Mouse (Mus musculus) embryonic fibroblast, embryonic 13.5 days (primary cell): ENCODE measurements around the gene Tspan32. TPM values are rescaled to one million over a fixed set of nuclear protein-coding genes. Genes with fewer than 3 reads are reported as not detected.

Experiments
- H3K27ac ChIP-seq: 2 replicates; pipeline ENCODE4 v1.5.1; 2012; ENCODE audit warnings: low read length, control low read depth, inconsistent platforms; ENCODE audit not compliant: insufficient read depth
- H3K4me1 ChIP-seq: 2 replicates; pipeline ENCODE4 v1.6.1; 2011; ENCODE audit warnings: low read length; ENCODE audit not compliant: control insufficient read depth, insufficient read depth
- H3K4me3 ChIP-seq: 2 replicates; pipeline ENCODE4 v1.5.1; 2011; ENCODE audit warnings: mild to moderate bottlenecking, control low read depth, low read length; ENCODE audit not compliant: insufficient read depth
- CTCF ChIP-seq: IDR thresholded peaks from 2 replicates; pipeline ENCODE4 v1.5.1; 2011; ENCODE audit warnings: mild to moderate bottlenecking, control low read depth, low read length, moderate library complexity, borderline replicate concordance; ENCODE audit not compliant: insufficient read depth
- POLR2A ChIP-seq: IDR thresholded peaks from 2 replicates; pipeline ENCODE4 v1.6.1; 2011; ENCODE audit warnings: low read depth, mild to moderate bottlenecking, control low read depth, low read length, moderate library complexity
- polyA plus RNA-seq: library from polyadenylated mRNA; stranded (reverse); fragments of >200 nt; gene quantifications from 2 replicates; pipeline ENCODE4 v1.2.4, GENCODE M21; 2011; ENCODE audit warnings: low read depth; ENCODE audit not compliant: missing spikeins, insufficient read length

Gene Tspan32
- polyA plus RNA-seq, 1 experiment: not detected

DNA sequence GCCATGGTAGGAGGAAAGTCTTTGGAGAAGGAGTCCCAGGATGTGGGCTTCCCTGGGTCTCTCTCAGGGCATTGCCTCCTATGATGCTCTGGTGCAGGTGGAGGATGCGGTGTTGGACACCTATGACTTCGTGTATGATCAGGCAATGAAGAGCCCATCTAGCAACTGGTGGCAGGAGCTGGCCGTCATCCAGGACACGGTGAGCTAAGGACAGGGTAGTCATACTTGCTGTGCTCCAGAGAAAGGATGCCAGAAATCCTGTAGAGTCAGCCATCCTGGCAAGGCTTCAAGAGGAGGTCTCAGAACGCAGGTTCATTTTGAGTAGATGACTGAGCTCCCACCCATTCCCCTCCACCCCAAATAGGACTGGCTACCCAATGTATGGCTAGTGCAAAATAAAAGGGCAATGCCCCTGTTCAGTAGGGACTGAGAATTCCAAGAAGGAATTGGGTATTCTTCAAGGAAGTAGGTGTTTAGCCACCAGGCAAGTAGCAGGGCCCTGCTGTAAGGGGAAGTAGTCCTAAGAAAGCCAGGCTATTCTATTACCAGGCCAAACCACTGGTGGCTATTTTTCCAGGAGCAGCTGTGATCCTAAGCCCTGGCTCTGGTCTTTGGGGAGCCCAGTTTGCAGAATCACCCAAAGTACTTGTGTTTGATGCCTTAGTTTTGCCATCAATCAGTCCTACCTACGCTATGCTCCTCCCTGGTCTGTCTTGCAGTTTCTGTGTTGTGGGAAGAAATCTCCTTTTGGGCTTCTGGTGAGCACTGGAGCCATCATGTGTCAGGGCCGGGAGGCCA, 10.2 kb downstream of the Tspan32 start:
- Histone ChIP-seq H3K27ac (peak overlapping the region; percentile 80), H3K4me3 (no peak overlapping the region), H3K4me1 (peaks cover 24% of the 10 kb centered on the region)
- no peak for TF ChIP-seq POLR2A
- TF ChIP-seq CTCF: no peak

DNA sequence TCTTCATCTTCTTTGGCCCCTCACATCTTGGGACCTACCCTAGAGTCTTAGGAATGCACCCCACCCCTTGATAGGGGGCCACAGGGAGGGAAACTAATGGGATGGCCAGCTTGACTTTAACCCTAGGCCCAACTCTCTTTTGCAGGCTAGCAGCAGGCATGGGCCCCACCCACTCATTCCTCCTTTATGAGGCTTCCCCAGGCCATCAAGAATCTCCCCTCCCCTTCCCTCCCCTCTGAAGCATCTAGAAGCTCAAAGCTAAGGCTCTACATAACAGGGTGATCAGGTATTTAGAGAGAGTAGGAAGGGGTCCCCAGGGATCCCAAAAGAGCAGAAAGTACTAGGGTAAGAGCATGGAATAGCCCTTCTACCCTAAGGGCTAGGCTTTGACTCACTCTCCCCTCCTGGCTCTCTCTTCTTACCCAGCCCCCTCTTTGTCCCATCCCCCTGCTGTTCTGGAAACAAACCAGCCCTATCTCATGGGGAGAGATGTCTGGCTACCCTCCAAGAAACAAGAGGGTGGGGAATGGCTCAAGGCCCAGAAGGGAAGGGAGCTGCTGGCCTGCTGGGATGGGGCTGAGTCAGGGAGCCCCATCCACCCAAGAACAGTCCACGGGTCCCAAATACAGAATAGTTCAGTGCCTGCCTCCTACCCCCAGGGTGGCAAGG, 11.0 kb downstream of the Tspan32 start:
- Histone ChIP-seq H3K4me1 (peaks cover 24% of the 10 kb centered on the region), H3K27ac (peak overlapping the region; percentile 80), H3K4me3 (no peak overlapping the region)
- TF ChIP-seq POLR2A (no peak), CTCF (no peak)

DNA sequence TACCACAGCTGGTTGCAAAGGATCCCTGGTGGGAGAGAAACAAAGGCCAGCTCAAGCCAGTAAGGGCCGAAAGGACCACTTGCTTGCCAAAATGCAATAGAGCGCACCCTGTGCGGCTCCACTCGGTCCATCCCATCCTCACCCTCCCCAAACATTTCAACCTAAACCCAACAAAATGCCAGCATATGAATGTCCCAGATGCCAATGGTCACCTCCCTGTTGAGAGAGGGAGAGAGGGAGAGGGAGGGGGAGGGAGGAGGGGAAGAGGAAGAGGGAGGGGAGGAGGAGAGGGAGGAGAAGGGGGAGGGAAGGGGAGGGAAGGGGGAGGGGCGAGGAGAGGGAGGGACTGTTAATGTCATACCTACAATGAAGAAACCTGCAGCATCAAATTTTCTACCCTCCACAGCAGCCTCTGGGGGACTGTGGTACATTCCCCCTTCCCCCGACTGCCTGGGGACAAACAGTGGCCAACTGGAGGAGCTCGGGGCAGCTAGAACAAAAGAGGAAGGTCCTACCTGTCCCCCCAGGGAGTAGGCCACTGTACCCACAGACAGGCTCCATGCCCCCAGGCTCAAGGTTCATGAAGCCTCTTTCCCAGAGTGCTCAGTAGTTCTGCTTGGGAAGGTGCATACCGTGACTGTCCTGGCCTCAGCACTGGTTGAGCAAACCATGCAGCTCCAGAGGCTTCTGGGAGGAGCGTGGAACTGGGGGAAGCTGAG, 11.7 kb downstream of the Tspan32 start:
- no peak for TF ChIP-seq POLR2A
- no peak for TF ChIP-seq CTCF
- Histone ChIP-seq H3K27ac (peak overlapping the region; percentile 80), H3K4me3 (no peak overlapping the region), H3K4me1 (peaks cover 24% of the 10 kb centered on the region)

DNA sequence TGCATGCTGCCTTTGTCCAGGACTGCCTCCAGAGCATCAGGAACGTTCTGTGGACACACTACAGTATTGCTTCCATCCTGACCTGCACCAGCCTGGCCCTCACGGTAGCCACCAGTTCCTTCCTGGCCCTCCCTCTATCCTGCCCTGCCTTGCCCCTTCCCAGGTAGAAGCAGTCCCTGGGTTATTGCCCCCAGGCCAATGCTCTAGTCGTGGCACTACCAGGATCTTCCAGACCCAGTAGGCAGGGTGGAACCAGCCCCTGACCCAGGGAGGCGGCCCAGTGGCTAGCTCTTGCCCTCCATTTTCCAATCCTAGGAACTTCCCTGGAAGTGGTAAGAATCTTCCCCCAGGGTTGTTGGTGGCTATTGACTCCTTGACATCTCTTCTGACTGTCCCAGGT, 12.3 kb downstream of the Tspan32 start:
- Histone ChIP-seq H3K27ac (no peak overlapping the region), H3K4me1 (peaks cover 24% of the 10 kb centered on the region), H3K4me3 (no peak overlapping the region)
- no peak for TF ChIP-seq POLR2A
- TF ChIP-seq CTCF: no peak

DNA sequence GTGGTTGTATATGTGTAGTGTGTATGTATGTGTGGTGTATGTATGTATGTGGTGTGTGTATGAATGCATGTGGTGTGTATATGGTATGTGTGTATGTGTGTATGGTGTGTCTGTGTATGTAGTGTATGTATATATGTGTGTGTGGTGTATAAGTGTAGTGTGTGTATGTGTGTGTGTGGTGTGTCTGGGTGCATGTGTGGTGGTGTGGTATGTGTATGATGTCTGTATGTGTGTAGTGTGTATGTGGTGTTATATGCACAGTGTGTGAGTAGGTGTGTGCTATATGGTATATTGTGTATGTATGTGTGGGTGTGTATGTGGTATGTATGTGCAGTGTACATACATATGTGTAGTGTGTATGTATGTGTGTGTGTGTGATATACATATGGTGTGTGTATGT, 15.2 kb downstream of the Tspan32 start:
- no peak for TF ChIP-seq CTCF
- no peak for TF ChIP-seq POLR2A
- H3K27ac ChIP-seq: no peak overlapping the region

DNA sequence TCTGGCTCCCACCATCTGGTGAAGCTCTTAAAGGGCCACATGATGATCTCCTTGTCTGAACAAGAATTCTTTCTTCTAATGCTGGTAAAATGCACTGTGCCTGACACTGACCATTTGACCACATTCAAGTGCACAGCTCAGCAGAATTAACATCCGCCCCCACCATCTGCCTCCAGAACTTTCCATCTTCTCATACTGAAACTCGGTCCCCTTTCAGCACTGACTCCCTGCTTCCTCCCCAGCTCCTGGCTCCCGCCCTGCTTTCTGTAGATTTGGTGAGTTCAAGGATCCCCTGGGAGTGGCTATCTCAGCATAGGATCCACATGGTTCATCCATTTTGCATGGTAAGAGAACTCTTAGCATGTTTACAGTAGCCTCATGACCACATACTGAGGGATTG, 15.9 kb downstream of the Tspan32 start:
- no peak overlapping the region for H3K27ac ChIP-seq
- H3K4me3 ChIP-seq: no peak overlapping the region
- peaks cover 4% of the 10 kb centered on the region for H3K4me1 ChIP-seq
- TF ChIP-seq POLR2A (no peak), CTCF (no peak)

More for the DNA sequence above, 15.2 kb downstream of the Tspan32 start:
- H3K4me1 ChIP-seq: peaks cover 10% of the 10 kb centered on the region
- H3K4me3 ChIP-seq: no peak overlapping the region

DNA sequence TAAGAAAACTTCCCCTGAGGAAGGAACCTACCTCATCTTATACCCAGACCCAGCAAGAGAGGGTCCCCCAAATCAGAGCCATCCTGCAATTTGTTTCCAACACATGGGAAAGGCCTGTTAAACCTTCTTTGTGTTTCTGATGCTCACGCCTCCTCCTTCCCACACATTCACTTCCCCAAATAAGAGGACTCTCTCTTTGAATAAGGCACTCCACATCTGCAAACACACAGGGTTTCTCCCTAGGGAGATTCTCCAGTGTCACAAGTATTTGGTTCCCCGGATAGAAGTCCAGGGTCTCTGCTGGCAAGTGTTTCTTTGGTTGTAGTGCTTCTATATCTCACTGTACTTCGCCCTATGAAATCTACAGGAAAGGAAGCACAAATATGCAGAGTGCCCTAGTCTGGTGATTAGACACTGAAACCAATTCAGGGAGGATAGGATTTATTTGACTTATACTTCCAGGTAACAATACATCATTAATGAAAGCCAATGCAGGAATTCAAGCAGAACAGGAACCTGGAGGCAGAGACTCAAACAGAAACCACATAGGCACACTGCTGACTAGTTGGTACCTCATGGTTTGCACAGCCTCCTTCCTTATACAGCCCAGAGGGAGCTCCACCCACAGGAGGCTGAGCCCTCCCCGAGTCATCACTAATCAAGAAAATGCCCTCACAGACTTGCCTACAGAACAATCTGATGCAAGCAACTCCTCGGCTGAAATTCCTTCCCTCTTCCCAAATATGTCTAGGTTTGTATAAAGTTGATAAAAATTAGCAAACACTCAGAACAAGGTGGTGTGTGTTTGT, 16.7 kb downstream of the Tspan32 start:
- TF ChIP-seq POLR2A (no peak), CTCF (no peak)
- Histone ChIP-seq H3K4me1 (peaks cover 6% of the 10 kb centered on the region), H3K27ac (peak overlapping the region; percentile 84), H3K4me3 (no peak overlapping the region)

DNA sequence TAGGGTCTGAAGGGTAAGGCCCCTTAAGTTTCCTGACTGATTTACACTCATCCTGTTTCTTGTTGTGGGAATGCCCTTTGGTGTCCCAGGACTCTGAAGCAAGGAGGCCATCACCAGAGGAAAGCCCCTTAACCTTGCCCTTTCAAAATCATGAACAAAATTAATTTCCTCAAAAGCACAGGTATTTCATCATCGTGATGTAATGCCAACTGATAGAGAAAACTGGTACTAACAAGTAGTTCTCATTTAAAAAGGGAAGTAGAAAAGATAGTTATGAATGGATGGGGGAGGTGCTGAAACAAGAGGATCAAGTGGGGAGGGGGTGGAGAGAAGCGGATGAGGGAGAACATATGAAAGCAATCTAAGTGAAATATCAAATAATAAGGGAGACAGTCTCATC, 18.7 kb downstream of the Tspan32 start:
- TF ChIP-seq POLR2A (no peak), CTCF (no peak)
- H3K27ac ChIP-seq: no peak overlapping the region
- no peak overlapping the region for H3K4me3 ChIP-seq
- peaks cover 6% of the 10 kb centered on the region for H3K4me1 ChIP-seq

DNA sequence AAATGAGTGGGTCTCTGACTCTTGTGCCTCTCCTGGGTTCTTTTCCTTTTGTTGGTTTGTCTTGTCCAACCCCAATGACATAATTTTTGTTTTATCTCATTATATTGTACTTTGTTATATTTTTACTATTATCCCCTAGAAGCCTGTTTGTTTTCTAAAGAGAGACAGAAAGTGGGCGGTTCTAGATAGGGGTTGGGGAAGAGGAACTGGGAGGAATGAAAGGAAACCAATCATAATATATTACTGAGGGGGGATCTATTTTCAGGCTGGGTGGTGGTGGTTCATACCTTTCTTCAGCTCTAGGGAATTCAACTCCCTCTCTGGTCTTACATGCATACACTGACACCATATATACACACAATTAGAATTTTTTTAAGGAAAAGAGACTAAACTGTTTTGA, 19.4 kb downstream of the Tspan32 start:
- H3K27ac ChIP-seq: no peak overlapping the region
- H3K4me3 ChIP-seq: no peak overlapping the region
- TF ChIP-seq CTCF: no peak
- TF ChIP-seq POLR2A: no peak
- H3K4me1 ChIP-seq: peaks cover 6% of the 10 kb centered on the region

DNA sequence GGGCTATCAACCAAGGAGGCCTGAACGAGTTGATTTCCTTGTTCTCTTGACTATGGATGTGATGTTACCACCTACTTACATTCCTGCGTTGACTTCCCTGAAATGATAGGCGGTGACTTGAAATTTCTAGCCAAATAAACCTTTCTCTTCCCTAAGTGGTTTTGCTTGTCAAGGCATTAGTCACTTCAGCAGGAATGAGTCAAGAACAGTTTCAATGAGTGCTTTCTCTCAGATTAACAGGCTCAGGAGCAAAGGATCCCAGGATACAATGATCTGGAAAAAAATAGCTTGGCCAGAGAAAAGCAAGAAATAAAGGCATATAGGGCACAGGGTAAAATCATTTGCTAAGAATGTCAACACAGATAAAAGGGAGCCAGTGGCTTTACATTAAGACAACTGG, 20.6 kb downstream of the Tspan32 start:
- no peak overlapping the region for H3K4me3 ChIP-seq
- peak overlapping the region; percentile 68; the same call in 1 of the 2 replicates for H3K27ac ChIP-seq
- peaks cover 6% of the 10 kb centered on the region for H3K4me1 ChIP-seq
- no peak for TF ChIP-seq POLR2A
- no peak for TF ChIP-seq CTCF
